In the genomic region with DNA sequence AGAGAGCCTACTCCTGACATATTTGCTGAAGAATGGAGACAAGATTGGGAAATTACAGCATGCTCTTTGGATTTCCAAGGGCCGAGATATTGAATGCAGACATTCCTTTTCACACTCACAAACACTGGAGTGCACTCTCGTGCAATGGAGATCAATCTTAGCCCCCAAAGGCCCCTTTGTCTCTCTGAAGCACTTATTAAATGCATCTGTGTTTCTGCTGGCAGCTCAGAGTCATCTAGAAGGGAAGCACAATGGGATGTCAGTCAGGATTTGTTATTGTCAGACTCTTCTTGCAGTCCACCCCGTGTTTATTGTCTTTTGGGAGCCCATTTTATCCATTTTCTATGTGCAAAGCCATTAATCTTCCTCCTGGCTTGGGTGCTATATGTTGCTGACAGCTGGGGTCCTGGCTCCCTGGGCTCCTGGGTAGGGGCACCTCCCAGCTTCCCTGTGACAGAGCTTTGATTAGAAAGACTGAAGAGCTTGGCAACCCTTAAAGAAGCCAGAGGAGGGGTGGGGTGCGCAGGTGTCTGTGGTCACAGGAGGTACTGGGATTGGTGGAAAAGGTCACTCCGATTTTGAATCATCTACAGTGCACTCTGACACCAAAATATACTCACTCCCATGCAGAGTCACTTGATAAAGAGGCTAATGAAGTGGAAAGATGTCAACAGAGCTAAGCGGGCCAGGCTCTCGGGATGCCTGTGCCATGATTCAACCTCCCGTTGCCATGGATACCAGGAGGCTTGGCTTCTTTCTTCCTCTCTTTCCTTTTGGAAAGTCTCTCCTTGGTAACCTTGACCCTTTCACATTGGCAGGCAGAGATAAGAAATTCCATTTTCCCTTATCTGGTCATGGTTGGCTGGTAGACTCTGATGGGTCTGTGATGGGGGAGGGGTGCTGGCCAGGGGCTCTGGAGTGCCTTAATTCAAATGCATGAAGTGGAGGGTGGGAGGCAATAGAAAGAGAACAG, we compare ENCODE assay signal across 8 mouse cellular contexts.
DNase-seq lines count a peak whose midpoint lies in the region; ATAC-seq lines count a peak whose summit lies in the region.

No protein-coding gene starts in this region.

- peak; percentile 5 for DNase-seq in kidney, adult 11 months
- DNase-seq in kidney, adult 18-20 months: no peak
- peak; percentile 61 for DNase-seq in adrenal gland, postnatal 25 days
- DNase-seq in heart, adult 8-10 months (ENCODE audit: low spot score): peak; percentile 5
- DNase-seq in kidney, postnatal 10 days: peak; percentile 8
- DNase-seq in ovary, postnatal 14 days (ENCODE audit: low spot score): peak; percentile 11
- DNase-seq in cerebellum, adult 8-10 months: no peak

- no peak for ATAC-seq in erythroblast, adult 5-6 weeks (replicated peaks; ENCODE audit: low FRiP score, poor library complexity, severe bottlenecking)

Comparison
In these comparisons a context has a peak if more than half of its experiments do, and no peak if none do; other contexts are left out.
1. DNase-seq: peak in kidney, adult 11 months (single experiment), adrenal gland, postnatal 25 days (single experiment), heart, adult 8-10 months (single experiment), kidney, postnatal 10 days (single experiment) and ovary, postnatal 14 days (single experiment); none in kidney, adult 18-20 months (single experiment) and cerebellum, adult 8-10 months (single experiment).